Mouse (Mus musculus): ENCODE measurements around the gene Selenok. TPM values are rescaled to one million over a fixed set of nuclear protein-coding genes. Genes with fewer than 3 reads are reported as not detected.

Gene Selenok
- polyA plus RNA-seq, 1 experiment from 2014 or later, result 239 TPM

DNA sequence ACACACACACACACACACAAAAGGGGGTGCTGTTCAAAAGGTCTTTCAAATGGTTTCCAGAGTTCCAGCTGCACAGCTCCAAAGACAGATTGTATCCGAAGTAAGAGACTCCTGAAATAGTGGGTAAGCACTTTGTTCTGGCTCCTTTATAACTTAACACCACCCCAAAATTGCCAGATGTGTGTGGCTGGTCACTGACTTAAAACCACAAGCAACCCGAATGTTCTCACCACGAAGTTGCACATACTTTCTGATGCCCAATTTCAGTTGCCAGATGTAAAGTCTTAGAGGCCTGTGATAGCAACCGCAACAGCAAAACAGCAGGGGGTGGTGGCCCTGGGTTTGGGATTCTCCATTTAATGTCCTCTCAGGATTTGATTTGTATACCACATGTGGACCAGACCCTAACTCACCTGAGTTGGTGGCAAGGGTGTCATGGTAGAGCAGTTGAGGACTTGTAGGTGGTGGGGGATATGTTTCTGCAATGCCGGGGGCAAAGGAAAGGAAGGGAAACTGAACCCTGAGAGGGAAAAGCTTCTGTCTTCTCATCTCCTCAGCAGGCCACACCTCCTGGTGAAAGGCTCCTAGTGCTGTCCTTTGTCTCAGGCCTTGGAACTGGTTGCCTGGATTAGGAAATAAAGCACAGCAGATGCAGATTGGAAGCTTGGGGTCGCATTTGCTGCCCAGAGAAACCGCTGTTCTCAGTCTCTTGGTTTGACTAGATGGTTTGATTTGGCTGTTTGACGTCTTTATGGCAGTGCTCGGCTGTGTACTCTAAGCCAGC lies 51.9 kb downstream of the Selenok start:
- Histone ChIP-seq H3K27me3 (replicated peaks; ENCODE audit: control insufficient read depth, insufficient read depth, low read length) (no peaks in the 10 kb centered on the region), H3K4me1 (ENCODE audit: control insufficient read depth, insufficient read depth, low read length) (no peaks in the 10 kb centered on the region), H3K4me3 (ENCODE audit: low read length) (no peak overlapping the region), H3K36me3 (ENCODE audit: control insufficient read depth, insufficient read depth, low read length) (no peaks in the 10 kb centered on the region), H3K27ac (ENCODE audit: low read length) (no peak overlapping the region), H3K9ac (ENCODE audit: low read depth, low read length) (no peak overlapping the region), H3K4me2 (ENCODE audit: low read depth, low read length) (no peak overlapping the region), H3K9me3 (ENCODE audit: control insufficient read depth, low read length) (no peaks in the 10 kb centered on the region)
- 49% methylated on average over 9 of the region's 9 CpGs for WGBS
- ATAC-seq, result no peak

GRCm38 (mm10) chr14:30022471-30022870 lies 54.4 kb downstream of the Selenok start:
- no peak overlapping the region for H3K4me2 ChIP-seq (ENCODE audit: low read depth, low read length)
- no peaks in the 10 kb centered on the region for H3K9me3 ChIP-seq (ENCODE audit: control insufficient read depth, low read length)
- no peak for ATAC-seq
- H3K36me3 ChIP-seq (ENCODE audit: control insufficient read depth, insufficient read depth, low read length), result no peaks in the 10 kb centered on the region
- no peak overlapping the region for H3K4me3 ChIP-seq (ENCODE audit: low read length)
- H3K9ac ChIP-seq (ENCODE audit: low read depth, low read length), result no peak overlapping the region
- H3K27ac ChIP-seq (ENCODE audit: low read length), result no peak overlapping the region
- WGBS, result 93% methylated on average over 6 of the region's 6 CpGs
- no peaks in the 10 kb centered on the region for H3K4me1 ChIP-seq (ENCODE audit: control insufficient read depth, insufficient read depth, low read length)
- no peaks in the 10 kb centered on the region for H3K27me3 ChIP-seq (replicated peaks; ENCODE audit: control insufficient read depth, insufficient read depth, low read length)

GRCm38 (mm10) chr14:30024387-30024786 lies 56.3 kb downstream of the Selenok start:
- Histone ChIP-seq H3K36me3 (ENCODE audit: control insufficient read depth, insufficient read depth, low read length) (no peaks in the 10 kb centered on the region), H3K9ac (ENCODE audit: low read depth, low read length) (no peak overlapping the region), H3K27me3 (replicated peaks; ENCODE audit: control insufficient read depth, insufficient read depth, low read length) (no peaks in the 10 kb centered on the region), H3K9me3 (ENCODE audit: control insufficient read depth, low read length) (no peaks in the 10 kb centered on the region), H3K27ac (ENCODE audit: low read length) (no peak overlapping the region), H3K4me3 (ENCODE audit: low read length) (no peak overlapping the region), H3K4me1 (ENCODE audit: control insufficient read depth, insufficient read depth, low read length) (no peaks in the 10 kb centered on the region), H3K4me2 (ENCODE audit: low read depth, low read length) (no peak overlapping the region)
- 32% methylated on average over 7 of the region's 7 CpGs for WGBS
- no peak for ATAC-seq

Small RNA genes lying within 50 kb of the gene (microRNA-seq; reads per million reads assigned to microRNA genes)
- gene Mir6947, result not detected

Other genes with a start within 250 kb of the Selenok start
- gene Cacna2d3, start 246.4 kb upstream of the Selenok start, polyA plus RNA-seq (2015; fragmentation: Nextera tagmentation; extraction: Ambion mirVana), result 0.84 and 0.92 TPM in 2 replicates
- 52.3 and 56.1 TPM in 2 replicates for gene Actr8, start 10.0 kb downstream of the Selenok start, polyA plus RNA-seq (2015; fragmentation: Nextera tagmentation; extraction: Ambion mirVana)
- 0.77 and 0.92 TPM in 2 replicates for gene Il17rb, start 40.6 kb downstream of the Selenok start, polyA plus RNA-seq (2015; fragmentation: Nextera tagmentation; extraction: Ambion mirVana)
- gene Chdh, start 40.7 kb downstream of the Selenok start, polyA plus RNA-seq (2015; fragmentation: Nextera tagmentation; extraction: Ambion mirVana), result 2.1 TPM in 2 replicates

Data from intestine, embryonic 16.5 days (tissue).